Comparison of ENCODE assay signal across 17 mouse cellular contexts in genomic region chr9:64105301-64105700, GRCm38 (mm10). TPM values are rescaled to one million over a fixed set of nuclear protein-coding genes. Genes with fewer than 3 reads are reported as not detected.
DNase-seq lines count a peak whose midpoint lies in the region; ATAC-seq and TF ChIP-seq lines count a peak whose summit lies in the region.
"Had no signal": no experiment of that assay in that cellular context is flagged by ENCODE, and none has a peak within 500 bp of the region (broad histone marks: within the 10 kb centered on the region; RNA-seq: fewer than 3 reads in every experiment).

No protein-coding gene starts in this region.

- no peak overlapping the region for H3K4me3 ChIP-seq in liver, adult 2 months (ENCODE audit: insufficient read depth, low read depth, low read length)
- H3K4me3 ChIP-seq in heart, postnatal 0 days (ENCODE audit: low read depth, low read length), result no peak overlapping the region
- H3K4me3 ChIP-seq in myocyte, result no peak overlapping the region
- H3K4me3 ChIP-seq: intestine, embryonic 15.5 days; limb, embryonic 12.5 days; midbrain, embryonic 10.5 days had no signal

- H3K9me3 ChIP-seq in heart, postnatal 0 days (replicated peaks; ENCODE audit: control insufficient read depth, low read length), result no peaks in the 10 kb centered on the region
- H3K9me3 ChIP-seq: G1E; intestine, embryonic 15.5 days; limb, embryonic 12.5 days; midbrain, embryonic 10.5 days had no signal

- WGBS in liver, adult 2 months, result 70% methylated on average over 6 of the region's 6 CpGs
- WGBS in heart, postnatal 0 days, result 55% methylated on average over 6 of the region's 6 CpGs

- H3K4me1 ChIP-seq in liver, adult 2 months (ENCODE audit: control insufficient read depth, insufficient read depth, low read length), result no peaks in the 10 kb centered on the region
- peaks cover 5% of the 10 kb centered on the region; the same call in 1 of the 2 replicates for H3K4me1 ChIP-seq in heart, postnatal 0 days (ENCODE audit: control insufficient read depth, insufficient read depth)
- H3K4me1 ChIP-seq: limb, embryonic 12.5 days; midbrain, embryonic 10.5 days had no signal

- TF ChIP-seq EP300 in heart, postnatal 0 days (IDR thresholded peaks at IDR 0.05; ENCODE audit: low read depth), result no peak

- H3K27ac ChIP-seq in liver, adult 2 months (replicated peaks; ENCODE audit: insufficient read depth, low read depth, low read length), result no peak overlapping the region; the same call in 1 of the 2 replicates
- H3K27ac ChIP-seq in heart, postnatal 0 days (ENCODE audit: low read depth), result peak overlapping the region; percentile 48; the same call in 1 of the 2 replicates
- H3K27ac ChIP-seq: intestine, embryonic 15.5 days; limb, embryonic 12.5 days; midbrain, embryonic 10.5 days had no signal

- no peaks in the 10 kb centered on the region for H3K36me3 ChIP-seq in liver, adult 2 months (ENCODE audit: control insufficient read depth, insufficient read depth, low read length)
- no peaks in the 10 kb centered on the region for H3K36me3 ChIP-seq in heart, postnatal 0 days (replicated peaks; ENCODE audit: control insufficient read depth, insufficient read depth, low read length)
- no peaks in the 10 kb centered on the region for H3K36me3 ChIP-seq in myocyte (ENCODE audit: control insufficient read depth, insufficient read depth)
- H3K36me3 ChIP-seq: G1E; intestine, embryonic 15.5 days; limb, embryonic 12.5 days; midbrain, embryonic 10.5 days had no signal

- no peak for TF ChIP-seq CTCF in liver, adult 2 months (IDR thresholded peaks at IDR 0.05; ENCODE audit: low read depth, low read length)
- no peak for TF ChIP-seq CTCF in heart, postnatal 0 days (IDR thresholded peaks at IDR 0.05; ENCODE audit: low read depth)

- H3ac ChIP-seq in myocyte (ENCODE audit: control insufficient read depth, insufficient read length), result no peak overlapping the region

- no peak for ATAC-seq in heart, postnatal 0 days (ENCODE audit: insufficient read depth, low read depth)
- ATAC-seq: intestine, embryonic 15.5 days had no signal

- no peaks in the 10 kb centered on the region for H3K79me2 ChIP-seq in liver, adult 2 months (ENCODE audit: control insufficient read depth, insufficient read depth, low read length)
- H3K79me2 ChIP-seq in myocyte (ENCODE audit: control insufficient read depth, insufficient read depth), result no peaks in the 10 kb centered on the region

- no peak overlapping the region for H3K4me2 ChIP-seq in heart, postnatal 0 days (ENCODE audit: low read depth, low read length)
- H3K4me2 ChIP-seq in myocyte (ENCODE audit: low read depth), result peak overlapping the region; percentile 18
- H3K4me2 ChIP-seq: intestine, embryonic 15.5 days; limb, embryonic 12.5 days had no signal

- no peak for TF ChIP-seq POLR2A in liver, adult 2 months (IDR thresholded peaks at IDR 0.05; ENCODE audit: extremely low read depth, insufficient read depth, low read length)
- no peak for TF ChIP-seq POLR2A in myocyte (IDR thresholded peaks at IDR 0.05; ENCODE audit: insufficient read length, low read depth)

- no peak overlapping the region for H3K9ac ChIP-seq in liver, adult 2 months (ENCODE audit: low read depth, low read length)
- no peak overlapping the region for H3K9ac ChIP-seq in heart, postnatal 0 days (replicated peaks; ENCODE audit: low read depth, low read length)
- H3K9ac ChIP-seq: intestine, embryonic 15.5 days had no signal

- peak; percentile 56 for DNase-seq in adrenal gland, postnatal 14 days
- no peak for DNase-seq in adrenal gland, postnatal 25 days
- peak; percentile 19 for DNase-seq in liver, adult 2 months (ENCODE audit: extremely low read depth, low read depth, low spot score)
- no peak for DNase-seq in liver
- DNase-seq in heart, postnatal 0 days (ENCODE audit: low spot score), result no peak
- DNase-seq in layer of hippocampus, adult 9-10 months (ENCODE audit: low spot score), result no peak
- DNase-seq in testis, postnatal 14 days (ENCODE audit: low spot score), result no peak
- DNase-seq: cerebellum, postnatal 10 days; layer of hippocampus, postnatal 36 days had no signal

- no peaks in the 10 kb centered on the region for H3K27me3 ChIP-seq in liver, adult 2 months (ENCODE audit: control insufficient read depth, insufficient read depth, low read length)
- no peaks in the 10 kb centered on the region for H3K27me3 ChIP-seq in heart, postnatal 0 days (ENCODE audit: control insufficient read depth, insufficient read depth, low read length)
- no peaks in the 10 kb centered on the region for H3K27me3 ChIP-seq in myocyte (ENCODE audit: control insufficient read depth, insufficient read depth, insufficient read length)
- H3K27me3 ChIP-seq: intestine, embryonic 15.5 days; limb, embryonic 12.5 days had no signal

TF ChIP-seq in myocyte, 11 proteins besides CTCF, POLR2A, EP300 and RAD21:
- TF ChIP-seq REST (IDR thresholded peaks at IDR 0.05; ENCODE audit: insufficient read depth, insufficient read length), result no peak
- no peak for TF ChIP-seq USF1 (IDR thresholded peaks at IDR 0.05; ENCODE audit: low read depth)
- no peak for TF ChIP-seq TCF3 (IDR thresholded peaks at IDR 0.05; ENCODE audit: insufficient read length, low read depth)
- TF ChIP-seq E2F4 (IDR thresholded peaks at IDR 0.05; ENCODE audit: insufficient read depth), result no peak
- no peak for TF ChIP-seq MYOG (IDR thresholded peaks at IDR 0.05; ENCODE audit: control insufficient read depth in 1 of 3, insufficient read depth in 1 of 3, insufficient read length in 2 of 3, low read depth in 2 of 3)
- no peak for TF ChIP-seq SRF (IDR thresholded peaks at IDR 0.05; ENCODE audit: control insufficient read depth, insufficient read length, low read depth)
- TF ChIP-seq CEBPB (IDR thresholded peaks at IDR 0.05; ENCODE audit: insufficient read depth, poor library complexity, severe bottlenecking), result no peak
- no peak for TF ChIP-seq MAX (IDR thresholded peaks at IDR 0.05; ENCODE audit: low read depth)
- TF ChIP-seq MYOD1 (IDR thresholded peaks at IDR 0.05; ENCODE audit: control insufficient read depth in 1 of 3, insufficient read length in 2 of 3, low read depth in 2 of 3), result no peak
- TF ChIP-seq TCF12 (IDR thresholded peaks at IDR 0.05; ENCODE audit: insufficient read depth, poor library complexity, severe bottlenecking), result no peak
- TF ChIP-seq POLR2AphosphoS2 (IDR thresholded peaks at IDR 0.05; ENCODE audit: insufficient read length, low read depth), result no peak
TF ChIP-seq in myocyte: peak in this region for 0.

RNA-seq across cellular contexts. Expression of gene Lctl, which starts 11.6 kb away (rescaled TPM):
- total RNA-seq in adrenal gland, postnatal 14 days (2021), result 1.6 and 1.9 TPM in 2 replicates
- total RNA-seq in adrenal gland, postnatal 25 days (2021), result 0.95 and 1.5 TPM in 2 replicates
- total RNA-seq in liver, adult 2 months (2014; rRNA removed), result not detected in 2 replicates
- polyA plus RNA-seq in liver, adult 2 months (2012; rRNA removed), result not detected in 2 replicates
- not detected in 2 replicates for total RNA-seq in heart, postnatal 0 days (2014; rRNA removed; ENCODE audit: low replicate concordance)
- polyA plus RNA-seq in heart, postnatal 0 days (2015; fragmentation: Nextera tagmentation; extraction: Ambion mirVana), result 0.21 TPM in 1 of 2 replicates, not detected in the other
- polyA plus RNA-seq in myocyte (2012; fragmentation: generic; extraction: Trizol), result 0.23 TPM
- total RNA-seq: G1E; layer of hippocampus, postnatal 36 days had no signal
- polyA plus RNA-seq: embryonic facial prominence, embryonic 11.5 days; G1E; hindbrain, embryonic 11.5 days; limb, embryonic 12.5 days; lung, embryonic 16.5 days; midbrain, embryonic 10.5 days had no signal

Comparison
In these comparisons a context has a peak if more than half of its experiments do, and no peak if none do; other contexts are left out.
1. DNase-seq: peak in adrenal gland, postnatal 14 days (single experiment) and liver, adult 2 months (single experiment); none in adrenal gland, postnatal 25 days (single experiment), liver (single experiment), heart, postnatal 0 days (single experiment), layer of hippocampus, adult 9-10 months (single experiment) and testis, postnatal 14 days (single experiment).